Mouse (Mus musculus) heart, postnatal 0 days (tissue): ENCODE measurements at regions not wholly inside any gene's neighbourhood (a gene's known extent, or its start where the extent isn't known, plus 50 kb on each side); places are given as distances from the start of the nearest gene placed in this dataset.

Experiments used
- CTCF ChIP-seq: IDR thresholded peaks from 2 replicates; pipeline ENCODE4 v1.5.1; 2016; ENCODE audit warnings: antibody characterized with exemption, control low read depth, low read depth
- EP300 ChIP-seq: IDR thresholded peaks from 2 replicates; pipeline ENCODE4 v1.6.1; 2016; ENCODE audit warnings: antibody characterized with exemption, low read depth

- no peak for TF ChIP-seq CTCF
- no peak for TF ChIP-seq EP300
These were observed 92.2 kb downstream of the D16Ertd472e start for GRCm38 (mm10) chr16:78484319-78484718.
